Mouse (Mus musculus) cerebral cortex, adult 2 months (tissue): Measurements from ENCODE around the gene Schip1.

Experiments
- WGBS: fragments of 180-500 bp; shearing (Covaris S2); methylation state at CpG from one replicate; pipeline ENCODE4 v1.1.7; 2018; 5-methylcytosine and 5-hydroxymethylcytosine counted together

Gene Schip1

DNA sequence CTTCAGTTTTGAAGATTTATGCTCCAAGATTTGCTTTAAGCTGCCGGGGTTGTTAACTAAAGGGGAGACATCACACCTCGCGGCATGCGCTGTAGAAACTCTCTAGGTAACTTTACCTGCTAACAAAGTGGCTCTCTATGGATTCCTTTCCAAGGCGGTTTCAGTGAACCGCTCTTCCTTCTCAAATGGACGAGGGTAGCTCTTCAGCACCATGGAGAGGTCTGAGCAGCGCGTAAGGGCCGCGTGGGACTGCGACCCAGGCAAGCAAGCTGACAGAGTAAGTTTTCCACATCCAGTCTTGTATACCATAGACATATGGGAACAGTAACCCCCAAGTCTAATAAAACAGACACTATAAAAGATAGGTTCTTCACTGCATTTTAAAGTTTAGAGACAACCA lies at the start of gene Schip1:
TSS of gene Schip1 (plus strand) at position 72 of the 400 bp plus-strand sequence.
- WGBS = 60% methylated on average over 12 of the region's 12 CpGs

GRCm38 (mm10) chr3:68015786-68016185 lies 48.8 kb upstream of the Schip1 start:
- WGBS = 42% methylated on average over 1 of the region's 1 CpGs

DNA sequence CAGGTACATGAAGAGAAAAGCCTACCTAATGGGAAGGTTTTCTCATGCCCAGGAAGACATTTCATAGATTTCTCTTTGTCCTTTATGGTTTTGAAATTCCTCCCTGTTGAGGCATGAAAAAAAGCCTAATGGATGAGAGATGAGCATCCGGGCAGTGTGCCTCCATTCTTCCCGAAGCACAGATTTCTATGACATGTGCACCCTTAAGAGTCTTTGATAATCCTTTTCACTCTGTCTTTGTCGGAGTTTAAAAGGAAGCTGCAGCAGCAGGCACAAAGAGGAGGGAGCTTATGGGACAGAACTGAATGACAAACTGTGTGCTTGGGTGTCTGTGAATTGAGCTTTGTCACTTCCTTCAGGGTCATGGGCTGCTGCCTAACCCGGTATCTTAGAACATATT lies 45.2 kb upstream of the Schip1 start:
- WGBS = 64% methylated on average over 4 of the region's 4 CpGs

DNA sequence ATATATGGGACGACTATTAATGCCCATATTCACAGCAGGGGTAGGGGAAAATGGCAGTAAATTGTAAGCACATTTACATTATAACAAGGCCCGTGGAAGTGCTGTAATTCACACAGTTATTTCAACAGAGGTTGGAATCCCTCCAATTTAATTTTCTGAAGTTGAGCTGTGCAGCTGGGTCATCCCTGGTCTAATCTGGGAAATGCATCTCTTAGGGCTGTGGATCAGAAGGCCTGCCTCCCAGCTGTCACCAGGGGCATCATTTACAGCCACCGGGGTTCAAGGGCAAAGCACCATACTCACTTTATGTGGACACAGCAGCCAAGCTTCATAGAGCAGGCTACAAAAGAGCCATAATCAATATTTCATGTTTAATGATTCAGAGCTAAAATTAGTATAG lies 28.5 kb upstream of the Schip1 start:
- WGBS = 66% methylated on average over 3 of the region's 3 CpGs

- 90% methylated on average over 2 of the region's 2 CpGs for WGBS
Measured at GRCm38 (mm10) chr3:68042951-68043350, 21.7 kb upstream of the Schip1 start.

DNA sequence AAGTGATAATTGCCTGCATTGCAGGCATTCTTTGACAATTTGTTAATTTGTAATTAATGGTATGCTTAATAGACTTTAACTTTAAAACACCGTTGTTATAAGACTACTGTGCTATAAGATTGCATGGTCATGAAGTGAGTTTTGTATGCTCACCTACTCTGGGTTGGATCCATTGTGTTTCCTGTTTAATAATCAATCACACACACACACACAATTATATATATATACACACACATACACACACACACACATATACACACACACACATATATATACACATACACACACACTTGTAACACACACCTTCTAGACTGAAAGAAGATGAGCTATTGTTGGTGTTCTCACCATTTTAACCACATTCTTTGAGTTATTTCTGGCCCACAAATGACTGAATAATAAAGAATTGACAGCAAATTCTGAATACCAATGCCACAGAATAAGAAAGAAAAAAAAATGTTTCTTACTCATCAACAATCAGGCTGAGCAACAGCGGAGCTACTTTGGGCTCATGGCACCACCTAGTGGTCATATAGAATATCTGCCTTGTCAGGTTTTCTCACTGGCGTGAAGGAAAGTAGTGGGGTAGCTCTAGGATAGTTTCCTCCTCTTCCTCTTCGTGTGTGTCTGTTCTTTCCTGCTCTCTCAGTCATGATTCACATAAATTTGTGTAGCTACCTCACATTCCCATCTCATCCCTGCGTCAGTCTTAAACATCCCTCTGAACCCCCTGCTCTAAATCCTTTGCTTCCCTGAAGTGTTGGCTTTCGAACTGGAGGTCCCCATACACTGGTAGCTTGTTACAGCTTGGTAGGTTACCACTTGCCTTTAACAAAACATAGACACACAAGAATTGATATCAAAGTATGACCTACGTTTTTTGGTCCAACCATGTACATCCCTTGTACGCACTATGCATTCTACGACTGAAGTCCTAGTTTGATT lies 18.9 kb upstream of the Schip1 start:
- WGBS = 53% methylated on average over 9 of the region's 9 CpGs

DNA sequence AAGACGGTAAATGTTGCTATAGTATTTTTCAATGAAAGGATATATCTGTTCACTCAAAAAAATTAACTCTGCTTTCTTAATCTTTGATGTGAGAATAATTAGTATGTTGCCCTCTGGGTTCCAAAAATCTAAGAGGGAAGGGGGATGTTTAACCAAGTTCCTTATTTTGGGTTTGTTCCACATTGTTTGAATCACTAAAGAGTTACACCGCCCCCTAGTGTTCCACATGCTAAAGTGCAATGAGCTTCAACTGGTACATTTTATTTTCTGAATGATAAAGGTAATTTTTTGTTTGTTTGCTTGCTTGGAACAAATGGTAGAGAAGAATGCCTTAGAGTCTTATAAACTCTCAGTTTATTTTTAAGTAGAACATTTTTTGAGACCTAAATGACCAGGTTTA lies 11.1 kb upstream of the Schip1 start:
- WGBS = 47% methylated on average over 2 of the region's 2 CpGs

DNA sequence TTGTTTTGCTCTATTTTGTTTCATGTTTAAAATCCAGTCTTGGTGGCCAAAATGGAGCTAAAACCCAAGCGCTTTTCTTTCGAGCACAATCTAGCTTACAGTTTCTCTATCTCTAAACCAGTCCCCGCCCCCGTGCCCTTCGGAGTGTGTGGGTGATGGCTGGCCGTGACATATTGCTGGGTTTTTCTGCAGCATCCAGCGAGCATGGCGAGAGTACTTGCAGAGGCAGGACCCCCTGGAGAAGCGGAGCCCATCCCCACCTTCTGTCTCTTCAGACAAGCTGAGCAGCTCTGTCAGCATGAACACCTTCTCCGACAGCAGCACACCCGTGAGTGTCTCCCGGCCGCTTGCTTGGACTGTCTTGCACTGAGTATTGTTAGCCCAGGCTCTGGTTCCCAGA lies 9.5 kb upstream of the Schip1 start:
- 40% methylated on average over 13 of the region's 13 CpGs for WGBS

- 51% methylated on average over 23 of the region's 23 CpGs for WGBS
Measured at GRCm38 (mm10) chr3:68056373-68057275, 8.0 kb upstream of the Schip1 start.

DNA sequence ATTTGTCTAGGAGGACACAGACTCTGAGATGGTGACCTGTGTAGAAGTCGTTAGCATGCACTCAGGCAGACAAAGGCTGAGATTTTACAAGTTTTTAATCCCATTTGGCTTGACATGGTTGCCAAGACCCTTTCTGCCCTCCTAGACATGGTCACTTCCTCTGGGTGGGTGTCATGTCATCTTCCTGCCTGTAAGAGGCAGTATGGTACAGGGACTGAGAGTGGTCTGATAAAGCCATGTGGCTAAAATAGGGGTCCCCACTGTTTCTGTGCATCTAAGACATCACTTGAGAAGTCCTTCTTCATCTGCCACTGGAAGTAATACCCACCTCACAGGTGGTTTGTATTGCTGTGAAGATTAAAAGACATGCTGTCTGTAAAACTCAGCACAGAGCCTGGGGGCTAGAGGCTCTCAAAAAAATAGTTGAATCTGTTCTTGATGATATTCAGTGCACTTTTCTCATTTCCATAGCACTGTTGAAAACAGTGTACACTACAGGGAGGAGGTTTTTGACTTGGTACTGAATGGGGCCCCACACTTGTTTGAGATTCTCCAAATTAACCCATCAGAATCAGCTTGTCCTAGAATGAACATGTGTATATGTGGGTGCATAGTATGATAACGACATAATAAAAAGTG lies 5.3 kb upstream of the Schip1 start:
- 49% methylated on average over 2 of the region's 2 CpGs for WGBS

DNA sequence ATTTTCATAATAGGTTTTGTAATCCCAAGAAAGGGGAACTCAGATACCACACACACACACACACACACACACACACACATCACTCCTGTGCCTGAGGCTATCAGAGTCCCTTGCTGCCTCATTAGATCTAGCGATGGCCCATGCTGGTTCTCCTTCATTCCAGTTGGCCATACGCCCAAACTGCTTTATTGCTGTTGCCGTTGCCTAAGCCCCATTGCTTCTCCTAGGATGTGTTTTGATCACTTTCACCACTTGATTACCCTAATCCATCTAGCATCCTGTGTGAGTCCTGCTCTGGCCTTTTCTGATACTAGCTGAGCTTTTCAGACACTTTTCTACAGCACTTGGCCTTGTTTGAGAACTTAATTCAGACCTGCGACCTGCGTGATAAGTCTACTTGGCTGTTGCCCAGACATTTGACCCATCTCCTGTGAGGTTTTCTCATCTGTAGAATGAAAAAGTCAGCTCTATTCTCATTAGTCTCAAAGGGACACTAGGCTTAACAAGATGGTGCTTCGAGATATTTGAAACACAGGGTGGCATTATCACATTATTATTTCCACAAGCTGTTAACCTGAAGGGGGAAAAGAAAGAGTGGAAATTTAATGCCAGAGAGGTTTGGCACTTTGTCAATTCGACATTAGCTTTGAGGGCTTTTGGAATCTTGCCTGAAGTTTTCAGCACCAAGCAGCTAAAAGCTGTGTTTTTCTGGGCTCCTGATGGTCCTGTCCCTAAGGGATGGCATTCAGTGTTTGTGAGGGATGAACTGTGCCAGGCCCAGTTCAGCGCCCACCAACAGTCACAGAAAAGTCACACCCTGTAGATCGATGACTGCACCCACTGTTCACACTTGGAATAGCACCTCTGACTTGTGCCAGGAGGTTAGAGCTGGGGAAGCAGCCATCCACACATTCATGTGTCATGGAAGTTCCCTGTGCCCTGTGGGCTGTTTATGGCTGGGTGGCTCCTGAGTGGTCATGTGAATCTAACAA lies 7.1 kb downstream of the Schip1 start:
- 54% methylated on average over 9 of the region's 9 CpGs for WGBS

DNA sequence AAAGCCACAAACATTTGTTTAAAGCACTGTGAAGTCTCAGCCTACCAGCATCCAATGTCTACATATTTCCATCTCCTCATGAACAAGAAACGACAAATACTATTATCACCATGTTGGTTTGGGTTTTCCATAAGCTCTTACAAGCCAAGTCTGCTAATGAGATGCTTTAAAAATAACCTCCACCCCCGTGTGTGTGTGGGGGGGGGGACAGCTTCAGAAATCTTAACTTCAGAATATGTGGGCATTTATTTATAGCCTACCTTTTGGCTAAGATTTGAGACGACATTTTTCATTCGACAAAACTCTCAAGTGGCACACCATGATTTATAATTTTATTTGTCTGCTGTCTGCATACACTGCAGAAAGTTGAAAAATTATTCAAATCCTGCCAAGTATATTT lies 12.8 kb downstream of the Schip1 start:
- 47% methylated on average over 4 of the region's 4 CpGs for WGBS

DNA sequence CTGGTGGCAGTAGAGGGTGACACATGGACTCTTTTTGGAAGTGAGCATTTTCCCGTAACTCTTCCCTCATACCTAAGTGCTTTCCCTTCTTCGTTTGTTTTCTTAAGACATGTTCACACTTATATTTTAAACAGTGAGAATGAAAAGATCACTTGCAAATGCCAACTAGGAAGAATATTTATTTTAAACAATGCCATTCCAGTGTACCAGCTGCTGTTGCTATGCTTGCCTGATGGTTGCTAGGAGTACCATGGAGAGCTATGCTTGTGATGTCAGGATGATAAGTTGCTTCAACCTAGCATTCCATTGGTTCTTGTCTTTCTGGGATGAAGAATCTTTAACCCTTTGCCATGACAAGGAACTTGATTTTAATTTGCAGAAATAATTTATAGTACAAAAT lies 20.4 kb downstream of the Schip1 start:
- 53% methylated on average over 2 of the region's 2 CpGs for WGBS

- 86% methylated on average over 4 of the region's 4 CpGs for WGBS
Measured at GRCm38 (mm10) chr3:68092108-68092507, 27.5 kb downstream of the Schip1 start.

DNA sequence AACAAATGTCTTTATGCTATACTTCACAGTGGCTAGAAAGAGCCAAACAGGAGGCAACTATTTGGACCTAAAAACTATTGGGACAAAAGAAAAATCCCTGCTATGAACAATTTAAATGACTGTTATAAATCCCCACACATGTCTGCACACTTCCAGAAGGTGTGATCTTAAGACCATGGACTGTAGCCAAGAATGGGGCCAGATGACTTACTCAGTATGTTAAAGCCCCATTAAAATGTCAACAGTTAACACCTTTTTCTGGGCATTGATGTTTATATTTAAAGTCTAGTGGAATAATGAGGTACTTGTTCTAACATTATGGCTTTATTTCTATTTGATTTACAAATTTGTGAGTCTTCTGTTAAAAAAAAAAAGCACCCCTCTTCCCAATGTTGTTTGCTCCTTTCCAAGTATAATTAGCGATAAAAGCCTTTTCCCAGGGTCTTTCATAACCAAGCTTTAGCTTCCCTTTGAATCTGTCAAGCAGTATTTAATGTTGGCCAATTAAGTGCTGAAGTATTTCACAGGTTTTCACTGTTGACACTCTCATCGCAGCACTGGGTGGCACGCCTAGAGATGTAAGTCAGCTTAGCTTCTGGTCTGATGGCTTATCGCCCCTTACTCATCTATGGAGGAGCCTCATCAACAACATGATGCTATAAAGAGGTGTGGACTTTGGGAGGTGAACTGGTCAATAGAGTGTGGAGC lies 32.3 kb downstream of the Schip1 start:
- WGBS = 57% methylated on average over 4 of the region's 4 CpGs

- 57% methylated on average over 6 of the region's 6 CpGs for WGBS
Measured at GRCm38 (mm10) chr3:68099561-68099960, 35.0 kb downstream of the Schip1 start.

- 60% methylated on average over 4 of the region's 4 CpGs for WGBS
Measured at GRCm38 (mm10) chr3:68101343-68101742, 36.7 kb downstream of the Schip1 start.

GRCm38 (mm10) chr3:68105081-68105685 lies 40.6 kb downstream of the Schip1 start:
- 50% methylated on average over 2 of the region's 2 CpGs for WGBS

- 49% methylated on average over 5 of the region's 5 CpGs for WGBS
Measured at GRCm38 (mm10) chr3:68121338-68121737, 56.7 kb downstream of the Schip1 start.
